Mouse (Mus musculus): Measurements from ENCODE around the gene Safb.
A peak's percentile ranks its signal among the peaks of the same experiment; 100 is the strongest.

Gene Safb

DNA sequence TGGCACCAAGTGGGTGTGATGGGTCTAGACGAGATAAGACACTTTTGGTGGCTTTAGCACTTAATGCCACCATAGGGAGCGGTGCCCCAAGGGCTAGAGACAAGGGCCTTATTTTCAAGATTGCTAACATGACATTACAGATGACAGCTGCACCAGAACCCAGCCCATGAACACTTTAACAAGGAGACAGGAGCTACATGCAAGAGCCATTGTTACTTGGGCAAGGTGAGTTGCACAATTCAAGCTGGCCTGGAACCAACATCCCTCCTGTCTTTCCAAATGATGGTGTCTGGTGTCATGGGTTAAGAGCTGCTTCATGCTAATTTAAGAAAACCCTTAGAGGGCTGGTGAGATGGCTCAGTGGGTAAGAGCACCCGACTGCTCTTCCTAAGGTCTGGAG lies 25.2 kb upstream of the Safb start:
- no peak for DNase-seq (ENCODE audit: low read depth in 1 of 2, low spot score in 2 of 2)

GRCm38 (mm10) chr17:56560131-56560530 lies 24.5 kb upstream of the Safb start:
- no peak for DNase-seq (ENCODE audit: low read depth in 1 of 2, low spot score in 2 of 2)

- DNase-seq (ENCODE audit: low read depth in 1 of 2, low spot score in 2 of 2): no peak
Measured at GRCm38 (mm10) chr17:56561866-56562265, 22.8 kb upstream of the Safb start.

- DNase-seq (ENCODE audit: low read depth in 1 of 2, low spot score in 2 of 2): no peak
Measured at GRCm38 (mm10) chr17:56566293-56566692, 18.3 kb upstream of the Safb start.

- DNase-seq (ENCODE audit: low read depth in 1 of 2, low spot score in 2 of 2): no peak
Measured at GRCm38 (mm10) chr17:56566918-56567317, 17.7 kb upstream of the Safb start.

DNA sequence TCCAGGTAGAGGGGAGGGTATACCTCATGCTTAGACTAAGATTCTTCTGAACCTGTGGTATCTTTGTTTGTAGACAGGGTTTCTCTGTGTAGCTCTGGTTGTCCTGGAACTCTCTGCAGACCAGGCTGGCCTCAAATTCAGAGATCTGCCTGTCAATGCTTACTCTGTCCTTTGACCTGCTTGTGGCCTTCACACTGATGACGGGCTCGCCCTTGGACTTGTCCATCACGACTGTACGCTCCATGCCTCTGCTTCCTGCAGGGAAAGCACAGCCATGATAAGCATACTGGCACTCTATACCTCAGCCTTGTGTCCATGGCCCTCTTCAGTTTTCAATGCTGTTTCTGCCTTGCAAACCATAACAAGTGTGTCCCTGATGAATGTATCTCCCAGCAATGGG lies 17.3 kb upstream of the Safb start:
- no peak for DNase-seq (ENCODE audit: low read depth in 1 of 2, low spot score in 2 of 2)

GRCm38 (mm10) chr17:56570287-56570686 lies 14.3 kb upstream of the Safb start:
- DNase-seq (ENCODE audit: low read depth in 1 of 2, low spot score in 2 of 2): no peak

GRCm38 (mm10) chr17:56572154-56572553 lies 12.5 kb upstream of the Safb start:
- DNase-seq (ENCODE audit: low read depth in 1 of 2, low spot score in 2 of 2): no peak

GRCm38 (mm10) chr17:56572939-56573338 lies 11.7 kb upstream of the Safb start:
- DNase-seq (ENCODE audit: low read depth in 1 of 2, low spot score in 2 of 2): no peak

DNA sequence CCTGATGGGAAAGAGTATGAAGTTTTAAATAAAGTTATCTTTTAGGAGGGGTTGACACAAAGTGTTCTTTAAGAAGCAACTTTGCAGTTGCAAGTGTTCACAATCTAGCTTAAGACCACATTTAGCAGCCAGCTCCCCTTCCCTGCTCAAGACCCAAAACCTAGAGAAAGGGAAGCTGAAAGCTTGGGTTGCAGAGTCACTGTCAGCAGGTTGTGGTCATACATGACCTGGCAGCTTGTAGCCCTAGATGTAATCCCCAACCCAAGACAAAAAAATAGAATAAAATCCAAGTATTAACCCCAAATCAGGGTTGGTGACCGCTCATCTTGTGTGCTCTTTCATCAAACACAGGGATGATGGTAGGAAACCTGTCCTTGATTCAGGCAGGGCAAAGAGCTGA lies 1.6 kb upstream of the Safb start:
- no peak for DNase-seq (ENCODE audit: low read depth in 1 of 2, low spot score in 2 of 2)

GRCm38 (mm10) chr17:56583611-56584256 lies 891 bp upstream of the Safb start:
- DNase-seq (ENCODE audit: low read depth in 1 of 2, low spot score in 2 of 2): peak; percentile 18 to 46

GRCm38 (mm10) chr17:56585171-56585821 lies 671 bp downstream of the Safb start:
- DNase-seq (ENCODE audit: low read depth in 1 of 2, low spot score in 2 of 2): peak; percentile 21 to 63

GRCm38 (mm10) chr17:56587773-56588172 lies 3.1 kb downstream of the Safb start:
- DNase-seq (ENCODE audit: low read depth in 1 of 2, low spot score in 2 of 2): no peak

- DNase-seq (ENCODE audit: low read depth in 1 of 2, low spot score in 2 of 2): no peak
Measured at GRCm38 (mm10) chr17:56588921-56589320, 4.3 kb downstream of the Safb start.

DNA sequence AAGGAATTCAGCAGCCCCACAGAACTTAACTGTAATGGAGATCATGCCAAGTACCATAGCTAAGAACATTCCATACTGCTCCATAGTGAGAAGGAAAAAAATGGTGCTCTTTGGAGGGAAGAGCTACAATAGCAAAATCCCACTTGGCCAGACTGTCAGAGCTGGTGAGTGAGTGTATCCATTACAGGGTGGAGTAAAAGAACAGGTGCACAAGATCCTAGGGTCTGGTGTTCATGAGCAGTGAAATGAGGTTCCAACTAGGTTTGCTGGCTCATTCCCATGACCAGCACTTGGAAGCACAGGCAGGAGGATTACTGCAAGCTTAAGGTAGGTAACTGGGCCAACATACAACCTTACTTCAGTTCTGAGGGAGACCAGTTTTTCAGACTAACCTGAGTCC lies 7.9 kb downstream of the Safb start:
- no peak for DNase-seq (ENCODE audit: low read depth in 1 of 2, low spot score in 2 of 2)

DNA sequence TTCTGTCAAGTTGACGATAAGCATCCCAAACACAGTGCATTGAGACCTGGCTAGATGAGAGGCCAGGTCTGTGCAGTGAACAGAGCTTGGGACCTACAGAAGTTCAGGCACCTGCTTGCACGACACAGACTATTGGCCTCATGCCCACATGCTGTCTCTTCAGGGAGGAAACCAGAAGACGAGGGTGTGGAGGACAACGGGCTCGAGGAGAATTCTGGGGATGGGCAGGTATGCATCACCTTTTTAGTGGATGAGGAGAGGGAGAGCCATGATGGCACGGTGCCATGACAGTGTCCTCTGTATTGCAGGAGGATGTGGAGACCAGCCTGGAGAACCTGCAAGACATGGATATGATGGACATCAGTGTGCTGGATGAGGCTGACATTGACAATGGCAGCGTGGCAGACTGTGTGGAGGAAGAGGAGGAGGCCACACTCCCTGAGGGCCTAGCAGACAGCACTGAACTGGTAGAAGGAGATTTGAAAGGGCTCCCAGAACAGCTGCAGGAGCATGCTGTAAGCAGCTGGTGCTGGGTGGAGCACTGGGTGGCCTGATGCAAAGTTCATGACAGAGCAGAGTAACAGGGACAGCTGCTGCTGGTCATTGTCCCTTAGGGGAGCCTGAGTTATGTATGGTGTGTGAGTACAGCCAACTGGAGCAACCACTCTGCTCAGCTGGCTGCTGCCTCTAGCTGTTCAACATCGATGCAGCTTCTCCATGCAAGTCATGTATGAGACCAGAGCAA lies 9.1 kb downstream of the Safb start:
- no peak for DNase-seq (ENCODE audit: low read depth in 1 of 2, low spot score in 2 of 2)

- no peak for DNase-seq (ENCODE audit: low read depth in 1 of 2, low spot score in 2 of 2)
Measured at GRCm38 (mm10) chr17:56603186-56604069, 18.8 kb downstream of the Safb start.

DNA sequence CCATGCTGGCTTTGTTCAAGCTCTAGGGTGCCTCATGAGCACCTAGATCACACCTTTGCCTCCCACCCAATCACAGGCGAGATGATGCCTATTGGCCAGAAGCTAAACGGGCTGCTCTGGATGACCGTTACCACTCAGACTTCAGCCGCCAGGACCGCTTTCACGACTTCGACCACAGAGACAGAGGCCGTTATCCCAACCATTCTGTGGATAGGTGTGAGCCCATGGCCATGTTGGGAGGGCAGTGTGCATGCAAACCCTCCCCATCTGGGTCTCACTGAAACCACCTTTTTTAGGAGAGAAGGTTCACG lies 19.4 kb downstream of the Safb start:
- DNase-seq (ENCODE audit: low read depth in 1 of 2, low spot score in 2 of 2): no peak

GRCm38 (mm10) chr17:56604422-56604821 lies 19.8 kb downstream of the Safb start:
- no peak for DNase-seq (ENCODE audit: low read depth in 1 of 2, low spot score in 2 of 2)

DNA sequence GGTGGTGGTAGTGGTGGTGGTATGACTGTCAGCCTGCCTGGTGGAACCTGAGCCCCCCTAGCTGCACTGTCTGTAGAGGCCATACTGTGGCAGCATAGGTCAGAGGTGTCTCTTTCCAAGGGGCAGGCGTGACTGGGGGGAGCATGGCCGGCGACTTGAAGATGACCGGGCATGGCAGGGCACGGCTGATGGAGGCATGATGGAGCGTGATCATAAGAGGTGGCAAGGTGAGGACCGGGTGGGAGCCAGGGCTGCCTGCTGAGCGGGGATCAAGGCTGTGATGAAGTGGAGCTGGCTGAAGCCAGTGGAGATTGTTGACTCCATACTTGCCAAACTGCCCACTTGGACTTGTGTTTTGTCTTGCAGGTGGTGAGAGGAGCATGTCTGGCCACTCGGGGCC lies 20.8 kb downstream of the Safb start:
- no peak for DNase-seq (ENCODE audit: low read depth in 1 of 2, low spot score in 2 of 2)

DNA sequence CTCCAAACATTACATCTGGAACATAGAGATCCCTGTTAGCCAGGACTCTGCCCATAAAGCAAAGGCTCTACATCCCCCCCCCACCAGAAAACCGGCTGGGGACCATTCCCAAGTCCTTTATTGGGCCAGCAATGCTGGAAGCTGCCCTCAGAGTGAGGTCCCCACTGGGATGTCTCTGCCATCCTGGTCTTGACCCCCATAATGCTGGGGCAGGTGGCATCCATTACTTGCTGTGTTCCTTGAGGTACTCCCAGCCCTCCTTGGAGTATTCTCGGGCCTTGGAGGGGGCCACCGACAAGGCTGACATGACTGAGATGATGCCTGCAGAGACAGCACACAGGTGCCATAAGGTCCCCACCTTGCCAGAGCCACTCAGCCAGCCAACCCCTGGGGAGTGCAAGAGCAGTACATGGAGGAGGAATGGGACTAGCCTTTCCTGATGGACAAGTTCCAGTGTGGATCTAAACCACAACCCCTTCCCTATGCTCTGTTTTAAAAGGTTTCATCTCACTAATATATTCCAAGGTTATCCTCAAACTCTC lies 23.0 kb downstream of the Safb start:
- no peak for DNase-seq (ENCODE audit: low read depth in 1 of 2, low spot score in 2 of 2)

All from monocyte, adult 2 months (primary cell).